Mouse (Mus musculus) E14TG2a.4 (cell line): Measurements from ENCODE around the gene Ppm1j.

Experiments
- CTCF ChIP-seq: conservative IDR thresholded peaks from 2 replicates; pipeline ENCODE4 v1.5.1; 2014; ENCODE audit warnings: low read length
- NANOG ChIP-seq: IDR thresholded peaks from 2 replicates; pipeline ENCODE4 v1.6.1; 2014; ENCODE audit warnings: borderline replicate concordance, low read length, mixed read lengths

GRCm38 (mm10) chr3:104817991-104818748 is 37.3 kb downstream of the Ppm1j start, which contains the start of gene Mov10:
- TF ChIP-seq CTCF (no peak), NANOG (no peak)
